Mouse (Mus musculus): ENCODE results near the gene Gm5767.
"Not testable (repeated sequence)": the region's sequence is repeated elsewhere in the genome, so short reads cannot be mapped to it uniquely, and the experiment has no call there.

DNA sequence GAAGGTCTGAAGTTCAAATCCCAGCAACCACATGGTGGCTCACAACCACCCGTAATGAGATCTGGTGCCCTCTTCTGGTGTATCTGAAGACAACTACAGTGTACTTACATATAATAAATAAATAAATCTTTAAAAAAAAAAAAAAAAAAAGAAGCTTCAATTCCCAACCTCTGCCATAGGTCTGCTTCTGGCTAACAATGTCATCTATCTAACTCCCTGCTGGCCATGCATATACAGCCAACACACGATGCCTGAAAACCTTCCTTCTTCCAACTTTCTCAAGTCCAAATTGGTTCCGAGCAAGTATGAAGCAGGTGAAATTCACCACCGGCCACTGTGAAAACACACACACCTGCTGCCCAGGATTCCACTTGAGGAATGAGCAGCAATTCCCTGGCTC lies 51.9 kb downstream of the Gm5767 start:
- not testable (repeated sequence) for TF ChIP-seq POLR2A (IDR thresholded peaks at IDR 0.05; ENCODE audit: control insufficient read depth, extremely low read depth, insufficient read depth, low read length, poor library complexity); CTCF (IDR thresholded peaks at IDR 0.05; ENCODE audit: borderline replicate concordance, control insufficient read depth, extremely low read depth, insufficient read depth, low read length, poor library complexity)
